Mouse (Mus musculus): ENCODE measurements around the gene Fam19a4. TPM values are rescaled to one million over a fixed set of nuclear protein-coding genes. Genes with fewer than 3 reads are reported as not detected.

Fam19a4 gene
- polyA plus RNA-seq, 1 experiment from 2014 or later = 0.80 TPM

- Histone ChIP-seq H3K9ac (replicated peaks; ENCODE audit: low read depth, low read length) (no peak overlapping the region), H3K4me1 (replicated peaks; ENCODE audit: control insufficient read depth, insufficient read depth, low read length) (peaks cover 11% of the 10 kb centered on the region), H3K27me3 (replicated peaks; ENCODE audit: control insufficient read depth, insufficient read depth, low read length) (peaks cover 17% of the 10 kb centered on the region), H3K4me2 (ENCODE audit: low read length) (peak overlapping the region; percentile 56), H3K9me3 (ENCODE audit: control insufficient read depth, low read length) (no peaks in the 10 kb centered on the region), H3K4me3 (replicated peaks; ENCODE audit: low read length) (peak overlapping the region; percentile 36), H3K27ac (ENCODE audit: low read length) (no peak overlapping the region), H3K36me3 (ENCODE audit: control insufficient read depth, insufficient read depth) (no peaks in the 10 kb centered on the region)
- no peak for ATAC-seq
- 4% methylated on average over 10 of the region's 10 CpGs for WGBS
Measured at GRCm38 (mm10) chr6:97059599-97059998, 614 bp downstream of the Fam19a4 start.

GRCm38 (mm10) chr6:97052196-97052770, 7.9 kb downstream of the Fam19a4 start:
- Histone ChIP-seq H3K4me1 (replicated peaks; ENCODE audit: control insufficient read depth, insufficient read depth, low read length) (peaks cover 4% of the 10 kb centered on the region; the same call in 1 of the 2 replicates), H3K36me3 (ENCODE audit: control insufficient read depth, insufficient read depth) (no peaks in the 10 kb centered on the region), H3K9ac (replicated peaks; ENCODE audit: low read depth, low read length) (no peak overlapping the region), H3K4me2 (ENCODE audit: low read length) (no peak overlapping the region), H3K4me3 (replicated peaks; ENCODE audit: low read length) (no peak overlapping the region), H3K27ac (ENCODE audit: low read length) (no peak overlapping the region), H3K9me3 (ENCODE audit: control insufficient read depth, low read length) (no peaks in the 10 kb centered on the region), H3K27me3 (replicated peaks; ENCODE audit: control insufficient read depth, insufficient read depth, low read length) (no peaks in the 10 kb centered on the region)
- ATAC-seq = no peak; the same call in 1 of the 2 replicates
- 33% methylated on average over 8 of the region's 8 CpGs for WGBS

- Histone ChIP-seq H3K4me1 (replicated peaks; ENCODE audit: control insufficient read depth, insufficient read depth, low read length) (peaks cover 4% of the 10 kb centered on the region; the same call in 1 of the 2 replicates), H3K4me2 (ENCODE audit: low read length) (no peak overlapping the region), H3K9me3 (ENCODE audit: control insufficient read depth, low read length) (no peaks in the 10 kb centered on the region), H3K4me3 (replicated peaks; ENCODE audit: low read length) (no peak overlapping the region), H3K27ac (ENCODE audit: low read length) (no peak overlapping the region), H3K36me3 (ENCODE audit: control insufficient read depth, insufficient read depth) (no peaks in the 10 kb centered on the region), H3K9ac (replicated peaks; ENCODE audit: low read depth, low read length) (no peak overlapping the region), H3K27me3 (replicated peaks; ENCODE audit: control insufficient read depth, insufficient read depth, low read length) (no peaks in the 10 kb centered on the region)
- ATAC-seq = no peak
- 26% methylated on average over 4 of the region's 4 CpGs for WGBS
Measured at GRCm38 (mm10) chr6:97048403-97048802, 11.8 kb downstream of the Fam19a4 start.

GRCm38 (mm10) chr6:97046541-97046940, 13.7 kb downstream of the Fam19a4 start:
- no peaks in the 10 kb centered on the region for H3K9me3 ChIP-seq (ENCODE audit: control insufficient read depth, low read length)
- ATAC-seq = no peak
- H3K4me1 ChIP-seq (replicated peaks; ENCODE audit: control insufficient read depth, insufficient read depth, low read length) = no peaks in the 10 kb centered on the region
- 88% methylated on average over 4 of the region's 4 CpGs for WGBS
- no peak overlapping the region for H3K9ac ChIP-seq (replicated peaks; ENCODE audit: low read depth, low read length)
- H3K27me3 ChIP-seq (replicated peaks; ENCODE audit: control insufficient read depth, insufficient read depth, low read length) = no peaks in the 10 kb centered on the region
- no peak overlapping the region for H3K27ac ChIP-seq (ENCODE audit: low read length)
- H3K36me3 ChIP-seq (ENCODE audit: control insufficient read depth, insufficient read depth) = no peaks in the 10 kb centered on the region
- H3K4me2 ChIP-seq (ENCODE audit: low read length) = no peak overlapping the region
- H3K4me3 ChIP-seq (replicated peaks; ENCODE audit: low read length) = no peak overlapping the region

GRCm38 (mm10) chr6:97027110-97027677, 33.0 kb downstream of the Fam19a4 start:
- no peak overlapping the region for H3K9ac ChIP-seq (replicated peaks; ENCODE audit: low read depth, low read length)
- no peaks in the 10 kb centered on the region for H3K27me3 ChIP-seq (replicated peaks; ENCODE audit: control insufficient read depth, insufficient read depth, low read length)
- 0 out of 2 replicates have a peak, but pooled peaks have one; percentile 28 for ATAC-seq
- H3K27ac ChIP-seq (ENCODE audit: low read length) = no peak overlapping the region
- no peak overlapping the region for H3K4me3 ChIP-seq (replicated peaks; ENCODE audit: low read length)
- 39% methylated on average over 5 of the region's 5 CpGs for WGBS
- no peaks in the 10 kb centered on the region for H3K36me3 ChIP-seq (ENCODE audit: control insufficient read depth, insufficient read depth)
- H3K4me1 ChIP-seq (replicated peaks; ENCODE audit: control insufficient read depth, insufficient read depth, low read length) = no peaks in the 10 kb centered on the region
- no peaks in the 10 kb centered on the region for H3K9me3 ChIP-seq (ENCODE audit: control insufficient read depth, low read length)
- H3K4me2 ChIP-seq (ENCODE audit: low read length) = no peak overlapping the region

- Histone ChIP-seq H3K9me3 (ENCODE audit: control insufficient read depth, low read length) (no peaks in the 10 kb centered on the region), H3K4me1 (replicated peaks; ENCODE audit: control insufficient read depth, insufficient read depth, low read length) (no peaks in the 10 kb centered on the region), H3K27ac (ENCODE audit: low read length) (no peak overlapping the region), H3K9ac (replicated peaks; ENCODE audit: low read depth, low read length) (no peak overlapping the region), H3K36me3 (ENCODE audit: control insufficient read depth, insufficient read depth) (no peaks in the 10 kb centered on the region), H3K4me2 (ENCODE audit: low read length) (no peak overlapping the region), H3K4me3 (replicated peaks; ENCODE audit: low read length) (no peak overlapping the region), H3K27me3 (replicated peaks; ENCODE audit: control insufficient read depth, insufficient read depth, low read length) (no peaks in the 10 kb centered on the region)
- no peak for ATAC-seq
- WGBS = 64% methylated on average over 2 of the region's 2 CpGs
Measured at GRCm38 (mm10) chr6:97019323-97019722, 40.9 kb downstream of the Fam19a4 start.

- no peaks in the 10 kb centered on the region for H3K9me3 ChIP-seq (ENCODE audit: control insufficient read depth, low read length)
- no peak overlapping the region for H3K4me2 ChIP-seq (ENCODE audit: low read length)
- H3K27me3 ChIP-seq (replicated peaks; ENCODE audit: control insufficient read depth, insufficient read depth, low read length) = no peaks in the 10 kb centered on the region
- WGBS = 67% methylated on average over 1 of the region's 1 CpGs
- H3K27ac ChIP-seq (ENCODE audit: low read length) = no peak overlapping the region
- no peak for ATAC-seq
- no peaks in the 10 kb centered on the region for H3K36me3 ChIP-seq (ENCODE audit: control insufficient read depth, insufficient read depth)
- H3K4me1 ChIP-seq (replicated peaks; ENCODE audit: control insufficient read depth, insufficient read depth, low read length) = no peaks in the 10 kb centered on the region
- no peak overlapping the region for H3K9ac ChIP-seq (replicated peaks; ENCODE audit: low read depth, low read length)
- H3K4me3 ChIP-seq (replicated peaks; ENCODE audit: low read length) = no peak overlapping the region
Measured at GRCm38 (mm10) chr6:97016711-97017110, 43.5 kb downstream of the Fam19a4 start.

GRCm38 (mm10) chr6:97016018-97016417, 44.2 kb downstream of the Fam19a4 start:
- Histone ChIP-seq H3K9me3 (ENCODE audit: control insufficient read depth, low read length) (no peaks in the 10 kb centered on the region), H3K36me3 (ENCODE audit: control insufficient read depth, insufficient read depth) (no peaks in the 10 kb centered on the region), H3K27me3 (replicated peaks; ENCODE audit: control insufficient read depth, insufficient read depth, low read length) (no peaks in the 10 kb centered on the region), H3K4me1 (replicated peaks; ENCODE audit: control insufficient read depth, insufficient read depth, low read length) (no peaks in the 10 kb centered on the region), H3K9ac (replicated peaks; ENCODE audit: low read depth, low read length) (no peak overlapping the region), H3K4me2 (ENCODE audit: low read length) (no peak overlapping the region), H3K27ac (ENCODE audit: low read length) (no peak overlapping the region), H3K4me3 (replicated peaks; ENCODE audit: low read length) (no peak overlapping the region)
- 88% methylated on average over 3 of the region's 3 CpGs for WGBS
- no peak for ATAC-seq

GRCm38 (mm10) chr6:97006513-97007094, 53.6 kb downstream of the Fam19a4 start:
- no peak overlapping the region for H3K27ac ChIP-seq (ENCODE audit: low read length)
- H3K4me2 ChIP-seq (ENCODE audit: low read length) = no peak overlapping the region
- no peaks in the 10 kb centered on the region for H3K36me3 ChIP-seq (ENCODE audit: control insufficient read depth, insufficient read depth)
- H3K4me3 ChIP-seq (replicated peaks; ENCODE audit: low read length) = no peak overlapping the region
- no peaks in the 10 kb centered on the region for H3K9me3 ChIP-seq (ENCODE audit: control insufficient read depth, low read length)
- no peaks in the 10 kb centered on the region for H3K4me1 ChIP-seq (replicated peaks; ENCODE audit: control insufficient read depth, insufficient read depth, low read length)
- H3K9ac ChIP-seq (replicated peaks; ENCODE audit: low read depth, low read length) = no peak overlapping the region
- no peak for ATAC-seq
- peaks cover 8% of the 10 kb centered on the region; the same call in 1 of the 2 replicates for H3K27me3 ChIP-seq (replicated peaks; ENCODE audit: control insufficient read depth, insufficient read depth, low read length)
- WGBS = 38% methylated on average over 8 of the region's 8 CpGs
